Mouse (Mus musculus) liver, embryonic 14.5 days (tissue): Measurements from ENCODE around the gene Csf3. TPM values are rescaled to one million over a fixed set of nuclear protein-coding genes. Genes with fewer than 3 reads are reported as not detected.

ENCODE experiments used
- ATAC-seq: fragments of 200-750 bp; cut with Nextera tagmentation; 2 replicates; pipeline ENCODE4 v1.8.0; 2017; ENCODE audit warnings: moderate number of reproducible peaks, mild to moderate bottlenecking, moderate library complexity; ENCODE audit not compliant: insufficient read depth
- DNase-seq, 3 experiments: peaks; one replicate each; pipeline ENCODE4 v3.0.0-alpha.2; 2012 to 2013; ENCODE audit warnings: low read depth in 3 of 3, low spot score in 3 of 3
- H3K27ac ChIP-seq: fragments of 300-500 bp; sonication (generic); 2 replicates; pipeline ENCODE4 v1.5.1; 2014; ENCODE audit warnings: moderate library complexity, mild to moderate bottlenecking, control low read depth, inconsistent platforms
- H3K27me3 ChIP-seq: fragments of 300-500 bp; sonication (generic); 2 replicates; pipeline ENCODE4 v1.6.1; 2014; ENCODE audit warnings: mild to moderate bottlenecking, low read length, moderate library complexity; ENCODE audit not compliant: control insufficient read depth, insufficient read depth
- H3K36me3 ChIP-seq: fragments of 300-500 bp; sonication (generic); replicated peaks from 2 replicates; pipeline ENCODE4 v1.6.1; 2014; ENCODE audit warnings: low read depth; ENCODE audit not compliant: control insufficient read depth, insufficient read depth
- H3K4me1 ChIP-seq, 2 experiments: fragments of 200-500 bp in 1 of 2; fragments of 300-500 bp in 1 of 2; sonication (generic) in 1 of 2; replicated peaks; 2 replicates each; pipeline ENCODE4 v1.6.1; 2012 to 2014; ENCODE audit warnings: antibody characterized with exemption in 1 of 2, inconsistent platforms in 1 of 2, low read length in 1 of 2; ENCODE audit not compliant: control insufficient read depth in 2 of 2, insufficient read depth in 2 of 2
- H3K4me2 ChIP-seq: fragments of 300-500 bp; sonication (generic); 2 replicates; pipeline ENCODE4 v1.6.1; 2014; ENCODE audit warnings: low read depth, mild to moderate bottlenecking, control low read depth, moderate library complexity
- H3K4me3 ChIP-seq, 2 experiments: fragments of 200-500 bp in 1 of 2; fragments of 300-500 bp in 1 of 2; sonication (generic) in 1 of 2; 2 replicates each; pipeline ENCODE4 v1.5.1; 2012 to 2014; ENCODE audit warnings: low read depth in 2 of 2, low read length in 2 of 2, mild to moderate bottlenecking in 2 of 2, control low read depth in 1 of 2, inconsistent platforms in 1 of 2, moderate library complexity in 1 of 2; ENCODE audit not compliant: insufficient read depth in 1 of 2
- H3K9ac ChIP-seq: fragments of 300-500 bp; sonication (generic); replicated peaks from 2 replicates; pipeline ENCODE4 v1.6.1; 2014; ENCODE audit warnings: mild to moderate bottlenecking, control low read depth, moderate library complexity
- H3K9me3 ChIP-seq: fragments of 300-500 bp; sonication (generic); 2 replicates; pipeline ENCODE4 v1.6.1; 2016; ENCODE audit warnings: low read length, mixed read lengths; ENCODE audit not compliant: control insufficient read depth
- CTCF ChIP-seq: IDR thresholded peaks from 2 replicates; pipeline ENCODE4 v1.5.1; 2016; ENCODE audit warnings: antibody characterized with exemption, low read depth, control low read depth
- EP300 ChIP-seq: IDR thresholded peaks from 2 replicates; pipeline ENCODE4 v1.6.1; 2016; ENCODE audit warnings: antibody characterized with exemption, low read depth
- WGBS: fragments of 180-500 bp; shearing (Covaris S2); extraction: QIAGEN DNeasy Blood & Tissue Kit; methylation state at CpG from one replicate; pipeline ENCODE4 v1.1.7; 2014; ENCODE audit not compliant: insufficient replicate concordance; 5-methylcytosine and 5-hydroxymethylcytosine counted together
- polyA plus RNA-seq, 2 experiments: library from polyadenylated mRNA; depleted of rRNA in 1 of 2; stranded (reverse) in 1 of 2; unstranded in 1 of 2; fragments of >200 nt; fragmentation: Nextera tagmentation in 1 of 2; extraction: Ambion mirVana in 1 of 2; gene quantifications; 2 replicates each; pipeline versions ENCODE4 v1.2.1 to v1.2.3; 2012 to 2014

Csf3 gene
- polyA plus RNA-seq, 2 experiments, result not detected

GRCm38 (mm10) chr11:98740026-98740392 lies 38.9 kb downstream of the Csf3 start:
- Histone ChIP-seq H3K27ac (peak overlapping the region; percentile 78), H3K27me3 (no peaks in the 10 kb centered on the region), H3K4me2 (peak overlapping the region; percentile 81), H3K9me3 (no peaks in the 10 kb centered on the region), H3K36me3 (no peaks in the 10 kb centered on the region), H3K4me3 (peak overlapping the region; percentile 72 to 89), H3K9ac (peak overlapping the region; percentile 78), H3K4me1 (peaks cover 36 to 47% of the 10 kb centered on the region in 2 experiments)
- ATAC-seq (peak; percentile 16; the same call in 1 of the 2 replicates), DNase-seq (no peak)
- 18% methylated on average over 8 of the region's 8 CpGs for WGBS
- no peak for TF ChIP-seq EP300
- TF ChIP-seq CTCF, result no peak

DNA sequence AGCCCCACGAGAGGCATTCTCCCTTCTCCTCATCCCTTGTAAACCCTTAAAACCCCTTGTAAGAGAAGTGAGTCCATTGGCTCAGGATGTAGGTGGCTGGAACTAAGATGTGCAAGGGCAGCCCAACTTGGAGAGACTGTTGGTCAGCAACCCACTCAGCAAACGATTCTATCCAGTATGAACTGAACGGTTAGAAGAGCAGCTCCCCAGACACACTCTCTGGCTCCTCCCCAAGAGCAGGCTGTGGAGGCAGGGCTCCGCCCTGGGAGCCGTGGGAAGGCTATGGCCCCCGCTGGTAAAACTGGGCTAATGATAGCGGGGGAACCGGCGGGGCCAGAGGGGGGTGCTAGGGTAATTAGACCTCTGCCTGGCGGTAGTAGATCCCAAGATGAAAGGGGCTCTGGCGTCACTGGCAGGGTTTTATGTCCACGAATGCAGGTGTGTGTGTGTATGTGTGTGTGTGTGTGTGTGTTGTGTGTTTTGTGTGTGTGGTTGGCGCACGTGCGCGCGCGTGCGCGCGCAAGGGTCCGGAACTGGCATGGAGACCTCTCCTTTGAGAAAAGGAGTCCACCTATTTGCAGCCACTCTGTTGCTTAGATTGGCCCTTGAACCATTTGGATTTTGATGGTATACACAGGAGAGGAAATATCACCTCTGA lies 39.5 kb downstream of the Csf3 start, which contains the start of gene Thra:
Gene Thra, plus strand, starts transcription at position 246 of the 658 bp plus-strand sequence.
- peak within 1 kb of the TSS; percentile 72 to 89 for H3K4me3 ChIP-seq

DNA sequence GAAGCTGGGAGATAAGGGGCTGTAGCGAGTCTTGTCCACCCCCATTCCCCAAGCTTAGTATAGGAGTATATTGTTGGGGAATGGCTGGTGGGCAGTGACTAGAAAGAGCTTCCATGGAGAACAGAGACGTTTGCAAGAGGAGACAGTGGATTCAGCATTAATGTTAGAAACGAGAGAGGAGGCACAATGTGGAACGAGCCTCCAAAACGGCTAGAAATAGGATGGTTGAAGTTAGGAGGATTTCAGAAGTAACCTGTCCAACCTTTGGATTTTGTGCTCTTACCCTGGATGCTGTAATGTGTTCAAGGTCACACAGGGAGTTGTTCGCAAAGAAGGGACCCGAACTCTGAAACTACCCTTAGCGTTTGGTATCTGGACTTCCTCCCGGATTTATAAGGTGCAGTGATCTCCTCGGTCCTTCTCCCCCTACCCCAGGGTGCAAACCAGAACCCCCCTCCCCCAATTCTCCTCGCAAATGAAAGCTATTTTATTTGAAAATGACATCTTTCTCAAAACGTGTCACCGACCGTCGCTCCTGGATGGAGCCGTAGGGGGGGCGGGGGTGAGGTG lies 40.1 kb downstream of the Csf3 start:
- TF ChIP-seq EP300 (no peak), CTCF (no peak; the same call in 1 of the 2 replicates)
- peak; percentile 10; the same call in 1 of the 2 replicates for ATAC-seq
- no peaks in the 10 kb centered on the region for H3K27me3 ChIP-seq
- H3K36me3 ChIP-seq, result no peaks in the 10 kb centered on the region
- peak overlapping the region; percentile 78 for H3K9ac ChIP-seq
- peak overlapping the region; percentile 81 for H3K4me2 ChIP-seq
- no peaks in the 10 kb centered on the region for H3K9me3 ChIP-seq
- DNase-seq, result no peak
- H3K27ac ChIP-seq, result peak overlapping the region; percentile 78
- H3K4me3 ChIP-seq, result peak overlapping the region; percentile 72 to 89
- peaks cover 37 to 53% of the 10 kb centered on the region in 2 experiments for H3K4me1 ChIP-seq
- 0% methylated on average over 17 of the region's 17 CpGs for WGBS

More for the DNA sequence above, 39.5 kb downstream of the Csf3 start, which contains the start of gene Thra:
- Histone ChIP-seq H3K4me2 (peak within 1 kb of the TSS; percentile 81), H3K9me3 (no peaks in the 10 kb centered on the region), H3K27ac (peak within 1 kb of the TSS; percentile 78), H3K27me3 (no peaks in the 10 kb centered on the region), H3K4me1 (peaks cover 36 to 47% of the 10 kb centered on the region in 2 experiments), H3K9ac (peak within 1 kb of the TSS; percentile 78), H3K36me3 (no peaks in the 10 kb centered on the region)
- DNase-seq (peak in 2 of 3 experiments; percentile 63 to 64), ATAC-seq (peak; percentile 77)
- under 1% methylated on average over 22 of the region's 22 CpGs for WGBS
- TF ChIP-seq EP300, result no peak
- no peak for TF ChIP-seq CTCF

- no peaks in the 10 kb centered on the region for H3K36me3 ChIP-seq
- peak overlapping the region; percentile 81 for H3K4me2 ChIP-seq
- DNase-seq (peak in 1 of 3 experiments; percentile 59), ATAC-seq (peak; percentile 75)
- peaks cover 44 to 60% of the 10 kb centered on the region in 2 experiments for H3K4me1 ChIP-seq
- peak overlapping the region; percentile 89 to 91 for H3K4me3 ChIP-seq
- peak overlapping the region; percentile 90 for H3K9ac ChIP-seq
- under 1% methylated on average over 83 of the region's 86 CpGs for WGBS
- no peaks in the 10 kb centered on the region for H3K27me3 ChIP-seq
- TF ChIP-seq EP300 (no peak), CTCF (no peak; the same call in 1 of the 2 replicates)
- H3K9me3 ChIP-seq, result no peaks in the 10 kb centered on the region
- peak overlapping the region; percentile 78 for H3K27ac ChIP-seq
Observed at GRCm38 (mm10) chr11:98741622-98742396, 40.7 kb downstream of the Csf3 start.
